Mouse (Mus musculus) hindbrain, embryonic 10.5 days (tissue): ENCODE measurements at regions not wholly inside any gene's neighbourhood (a gene's known extent, or its start where the extent isn't known, plus 50 kb on each side); places are given as distances from the start of the nearest gene placed in this dataset.
"Not testable (repeated sequence)": the region's sequence is repeated elsewhere in the genome, so short reads cannot be mapped to it uniquely, and the experiment has no call there.

ENCODE experiments used
- DNase-seq: peaks from one replicate; pipeline ENCODE4 v3.0.0-alpha.2; 2017; ENCODE audit warnings: low spot score
- H3K27ac ChIP-seq: fragments of 300-500 bp; sonication (generic); 2 replicates; pipeline ENCODE4 v1.5.1; 2016; ENCODE audit warnings: mild to moderate bottlenecking, moderate library complexity
- H3K27me3 ChIP-seq: fragments of 300-500 bp; sonication (generic); 2 replicates; pipeline ENCODE4 v1.6.1; 2016; ENCODE audit warnings: mild to moderate bottlenecking; ENCODE audit not compliant: poor library complexity, insufficient read depth, severe bottlenecking
- H3K36me3 ChIP-seq: fragments of 300-500 bp; sonication (generic); 2 replicates; pipeline ENCODE4 v1.6.1; 2016; ENCODE audit warnings: mild to moderate bottlenecking, moderate library complexity
- H3K4me1 ChIP-seq: fragments of 300-500 bp; sonication (generic); replicated peaks from 2 replicates; pipeline ENCODE4 v1.6.1; 2016; ENCODE audit warnings: mild to moderate bottlenecking
- H3K4me3 ChIP-seq: fragments of 300-500 bp; sonication (generic); 2 replicates; pipeline ENCODE4 v1.5.1; 2016; ENCODE audit warnings: mild to moderate bottlenecking, moderate library complexity
- H3K9me3 ChIP-seq: fragments of 300-500 bp; sonication (generic); 2 replicates; pipeline ENCODE4 v1.6.1; 2016; ENCODE audit warnings: mild to moderate bottlenecking, moderate library complexity
- WGBS: fragments of 180-500 bp; shearing (Covaris S2); methylation state at CpG from one replicate; pipeline ENCODE4 v1.1.7; 2016; 5-methylcytosine and 5-hydroxymethylcytosine counted together

DNA sequence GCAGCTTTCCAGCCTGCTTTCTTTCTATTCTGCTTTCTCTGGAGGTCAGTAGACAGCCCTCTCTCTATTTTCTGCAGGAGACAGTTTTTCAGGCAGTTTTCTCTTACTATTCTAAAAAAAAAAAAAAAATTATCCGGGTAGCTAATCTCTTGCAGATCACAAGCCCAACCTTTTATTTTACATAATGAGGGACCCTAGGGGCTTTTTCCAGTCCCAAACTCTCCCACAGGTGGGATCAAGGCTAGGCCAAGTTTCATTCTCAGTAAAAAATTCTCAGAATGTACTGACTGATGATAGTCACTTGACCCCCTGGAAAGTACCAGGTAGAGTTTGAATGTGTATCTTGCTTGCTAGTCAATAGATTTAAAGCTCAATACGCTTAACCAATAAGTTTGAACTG, 705.7 kb downstream of the Trib2 start:
- DNase-seq: no peak
- Histone ChIP-seq H3K27ac (no peak overlapping the region), H3K9me3 (no peaks in the 10 kb centered on the region), H3K4me1 (no peaks in the 10 kb centered on the region), H3K4me3 (no peak overlapping the region), H3K36me3 (no peaks in the 10 kb centered on the region), H3K27me3 (no peaks in the 10 kb centered on the region)
- WGBS: 75% methylated on average over 2 of the region's 2 CpGs

- no peak overlapping the region for H3K4me3 ChIP-seq
- 91% methylated on average over 2 of the region's 2 CpGs for WGBS
- no peak for DNase-seq
- no peak overlapping the region for H3K27ac ChIP-seq
- no peaks in the 10 kb centered on the region for H3K36me3 ChIP-seq
- no peaks in the 10 kb centered on the region for H3K27me3 ChIP-seq
- no peaks in the 10 kb centered on the region for H3K9me3 ChIP-seq
- H3K4me1 ChIP-seq: no peaks in the 10 kb centered on the region
Observed at GRCm38 (mm10) chr12:15104876-15105275, 711.8 kb downstream of the Trib2 start.

- no peak overlapping the region for H3K27ac ChIP-seq
- H3K27me3 ChIP-seq: no peaks in the 10 kb centered on the region
- no peaks in the 10 kb centered on the region for H3K4me1 ChIP-seq
- no peaks in the 10 kb centered on the region for H3K9me3 ChIP-seq
- DNase-seq: peak; percentile 4
- WGBS: 69% methylated on average over 2 of the region's 2 CpGs
- H3K4me3 ChIP-seq: no peak overlapping the region
- no peaks in the 10 kb centered on the region for H3K36me3 ChIP-seq
Observed at GRCm38 (mm10) chr12:15078615-15079014, 738.1 kb downstream of the Trib2 start.

DNA sequence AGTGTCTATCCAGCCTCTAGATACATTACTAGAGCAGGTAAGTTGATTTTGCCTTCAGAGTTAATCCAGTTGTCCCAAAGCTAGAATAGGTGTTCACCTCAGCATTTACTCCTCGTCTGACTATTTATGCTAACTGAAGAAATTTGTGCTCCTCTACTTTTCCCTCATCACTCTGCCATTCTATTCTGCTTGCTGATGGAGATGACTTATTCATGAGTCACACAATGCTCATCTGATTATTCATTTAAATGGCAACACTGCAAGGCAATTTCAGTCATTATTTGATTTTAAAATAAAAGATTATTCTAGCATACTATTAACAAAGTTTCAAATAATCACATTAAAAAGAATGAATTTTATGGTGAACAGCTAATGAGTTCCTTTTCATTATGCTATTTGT, 752.4 kb downstream of the Trib2 start:
- no peak overlapping the region for H3K4me3 ChIP-seq
- no peak for DNase-seq
- 87% methylated on average over 1 of the region's 1 CpGs for WGBS

DNA sequence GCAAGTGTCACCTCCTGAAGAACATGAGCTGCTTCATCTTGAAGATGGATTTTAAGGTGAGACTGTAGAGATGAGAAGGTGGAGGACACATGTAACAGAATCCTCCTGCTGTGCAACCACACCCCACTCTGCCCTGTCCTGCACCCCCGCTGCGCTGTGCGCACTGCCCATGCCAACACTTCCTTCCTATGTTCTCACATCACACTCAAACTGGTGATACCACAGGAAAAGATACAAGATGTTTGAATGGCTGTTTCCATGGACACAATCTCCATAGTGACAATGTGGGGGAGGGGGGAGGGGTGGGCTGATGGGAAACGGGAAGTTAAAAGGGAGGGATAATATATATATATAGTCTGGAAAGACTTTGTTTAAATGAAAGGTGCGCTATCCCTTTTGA, 765.3 kb downstream of the Trib2 start:
- H3K4me3 ChIP-seq: no peak overlapping the region
- H3K27ac ChIP-seq: no peak overlapping the region
- no peak for DNase-seq
- H3K9me3 ChIP-seq: no peaks in the 10 kb centered on the region
- no peaks in the 10 kb centered on the region for H3K36me3 ChIP-seq
- no peaks in the 10 kb centered on the region for H3K4me1 ChIP-seq
- H3K27me3 ChIP-seq: no peaks in the 10 kb centered on the region
- 87% methylated on average over 5 of the region's 5 CpGs for WGBS

More for the DNA sequence above, 752.4 kb downstream of the Trib2 start:
- H3K9me3 ChIP-seq: no peaks in the 10 kb centered on the region
- no peaks in the 10 kb centered on the region for H3K27me3 ChIP-seq
- no peaks in the 10 kb centered on the region for H3K4me1 ChIP-seq
- H3K36me3 ChIP-seq: no peaks in the 10 kb centered on the region
- H3K27ac ChIP-seq: no peak overlapping the region

DNA sequence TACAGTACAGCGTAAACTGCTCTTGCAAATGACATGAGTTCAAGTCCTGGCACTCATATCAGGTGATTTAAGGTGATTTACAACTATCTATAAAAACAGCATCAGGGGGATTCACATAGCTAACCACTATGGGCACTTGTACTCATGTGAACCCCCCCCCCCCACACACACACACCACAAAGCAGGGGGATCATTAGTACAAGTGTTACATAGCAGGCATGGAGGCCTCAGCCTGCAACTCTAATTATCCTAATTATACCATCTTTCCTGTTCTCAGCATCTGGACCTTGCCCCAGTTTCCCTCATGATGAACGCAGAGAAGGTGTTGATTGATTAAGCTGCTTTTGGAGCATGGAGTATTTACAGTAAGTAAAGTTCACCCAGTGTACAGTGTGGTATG, 773.5 kb downstream of the Trib2 start:
- no peak overlapping the region for H3K4me3 ChIP-seq
- H3K27me3 ChIP-seq: no peaks in the 10 kb centered on the region
- H3K27ac ChIP-seq: no peak overlapping the region
- H3K4me1 ChIP-seq: no peaks in the 10 kb centered on the region
- DNase-seq: no peak
- WGBS: 90% methylated on average over 2 of the region's 2 CpGs
- no peaks in the 10 kb centered on the region for H3K9me3 ChIP-seq
- no peaks in the 10 kb centered on the region for H3K36me3 ChIP-seq

DNA sequence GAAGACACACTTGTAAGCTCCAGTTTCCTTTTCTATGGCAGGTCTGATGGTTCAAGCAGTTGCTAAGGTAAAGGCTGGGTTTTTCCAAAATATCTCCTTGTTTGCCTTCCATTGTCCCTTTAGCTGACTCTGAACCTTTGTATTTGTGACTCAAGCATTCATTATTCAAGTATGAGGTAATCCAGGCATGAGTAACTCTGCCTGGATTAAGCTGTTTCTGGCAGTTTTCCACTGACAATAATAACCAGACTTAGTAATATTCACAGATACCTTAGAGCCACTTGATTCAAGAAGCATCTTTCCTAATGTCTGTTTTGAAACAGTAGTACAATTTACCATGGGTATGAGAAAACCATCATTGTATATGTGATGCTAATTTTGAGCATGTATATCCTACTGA, 805.6 kb downstream of the Trib2 start:
- Histone ChIP-seq H3K36me3 (no peaks in the 10 kb centered on the region), H3K27me3 (no peaks in the 10 kb centered on the region), H3K9me3 (no peaks in the 10 kb centered on the region), H3K27ac (no peak overlapping the region), H3K4me3 (no peak overlapping the region), H3K4me1 (no peaks in the 10 kb centered on the region)
- no peak for DNase-seq

DNA sequence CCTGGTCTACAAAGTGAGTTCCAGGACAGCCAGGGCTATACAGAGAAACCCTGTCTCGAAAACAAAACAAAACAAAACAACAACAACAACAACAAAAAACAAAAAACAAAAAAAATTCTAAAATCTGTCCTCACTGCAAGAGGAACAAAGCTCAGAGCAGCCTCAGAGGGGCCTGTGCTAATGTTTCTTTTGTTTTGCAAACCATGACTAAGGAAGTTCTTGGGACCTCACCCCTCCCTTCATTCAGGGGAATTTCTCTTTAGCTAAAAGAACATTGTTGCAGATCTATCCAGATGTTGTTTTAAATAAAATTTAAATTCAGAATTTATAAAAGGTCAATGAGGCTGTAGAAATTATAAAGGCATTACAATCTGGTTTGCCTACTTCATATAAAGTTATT, 814.3 kb downstream of the Trib2 start:
- not testable (repeated sequence) for H3K27me3 ChIP-seq, H3K4me1 ChIP-seq, H3K27ac ChIP-seq, H3K36me3 ChIP-seq, DNase-seq, H3K4me3 ChIP-seq, H3K9me3 ChIP-seq
- 58% methylated on average over 1 of the region's 1 CpGs for WGBS
